Mouse (Mus musculus) stomach, postnatal 0 days (tissue): ENCODE measurements around the gene Klhdc7b.

ENCODE experiments used
- CTCF ChIP-seq: IDR thresholded peaks from 2 replicates; pipeline ENCODE4 v1.5.1; 2016; ENCODE audit warnings: antibody characterized with exemption, low read depth, mild to moderate bottlenecking, moderate library complexity
- EP300 ChIP-seq: optimal IDR thresholded peaks from 2 replicates; pipeline ENCODE3; 2016; ENCODE audit warnings: antibody characterized with exemption

GRCm38 (mm10) chr15:89355241-89356187 is 29.2 kb upstream of the Klhdc7b start, which contains the start of the genes Lmf2 and Ncaph2:
- TF ChIP-seq CTCF (no peak; the same call in 1 of the 2 replicates), EP300 (no peak)
